Mouse (Mus musculus) olfactory bulb, adult 2 months (tissue): Measurements from ENCODE around the gene Ncoa3. TPM values are rescaled to one million over a fixed set of nuclear protein-coding genes. Genes with fewer than 3 reads are reported as not detected.
A peak's percentile ranks its signal among the peaks of the same experiment; 100 is the strongest.

Experiments used
- H3K27ac ChIP-seq: fragments of 200-500 bp; 2 replicates; pipeline ENCODE4 v1.5.1; 2012; ENCODE audit warnings: low read depth, low read length; ENCODE audit not compliant: insufficient read depth
- H3K4me1 ChIP-seq: fragments of 200-500 bp; 2 replicates; pipeline ENCODE4 v1.6.1; 2012; ENCODE audit warnings: low read length; ENCODE audit not compliant: control insufficient read depth, insufficient read depth
- H3K4me3 ChIP-seq: fragments of 200-500 bp; 2 replicates; pipeline ENCODE4 v1.5.1; 2012; ENCODE audit warnings: mild to moderate bottlenecking, low read depth, low read length, moderate library complexity; ENCODE audit not compliant: insufficient read depth
- CTCF ChIP-seq: fragments of 200-500 bp; IDR thresholded peaks from 2 replicates; pipeline ENCODE4 v1.5.1; 2012; ENCODE audit warnings: low read depth, mild to moderate bottlenecking, low read length, moderate library complexity; ENCODE audit not compliant: insufficient read depth
- POLR2A ChIP-seq: fragments of 200-500 bp; IDR thresholded peaks from 2 replicates; pipeline ENCODE4 v1.6.1; 2012; ENCODE audit warnings: mild to moderate bottlenecking, low read depth, low read length, moderate library complexity; ENCODE audit not compliant: insufficient read depth
- WGBS: fragments of 180-500 bp; shearing (Covaris S2); methylation state at CpG from one replicate; pipeline ENCODE4 v1.1.7; 2018; 5-methylcytosine and 5-hydroxymethylcytosine counted together
- polyA plus RNA-seq: library from polyadenylated mRNA; stranded (reverse); fragments of >200 nt; gene quantifications from 2 replicates; pipeline ENCODE4 v1.2.4, GENCODE M21; 2012; ENCODE audit warnings: low replicate concordance; ENCODE audit not compliant: missing spikeins, insufficient read depth, insufficient read length

The Ncoa3 gene
- polyA plus RNA-seq, 1 experiment, result not detected

- H3K4me3 ChIP-seq, result no peak overlapping the region
- no peak overlapping the region for H3K27ac ChIP-seq
- no peak for TF ChIP-seq POLR2A
- H3K4me1 ChIP-seq, result peaks cover 33% of the 10 kb centered on the region
- WGBS, result 93% methylated on average over 7 of the region's 7 CpGs
Observed at GRCm38 (mm10) chr2:166102893-166103292, 110.5 kb downstream of the Ncoa3 start.

- H3K4me1 ChIP-seq, result peaks cover 20% of the 10 kb centered on the region
- H3K27ac ChIP-seq, result no peak overlapping the region
- no peak for TF ChIP-seq CTCF
- TF ChIP-seq POLR2A, result no peak
- H3K4me3 ChIP-seq, result no peak overlapping the region
- 78% methylated on average over 9 of the region's 9 CpGs for WGBS
Observed at GRCm38 (mm10) chr2:166105911-166106310, 113.5 kb downstream of the Ncoa3 start.

- Histone ChIP-seq H3K27ac (no peak overlapping the region), H3K4me1 (peaks cover 14% of the 10 kb centered on the region), H3K4me3 (no peak overlapping the region)
- WGBS, result 72% methylated on average over 2 of the region's 2 CpGs
- TF ChIP-seq CTCF, result no peak
- no peak for TF ChIP-seq POLR2A
Observed at GRCm38 (mm10) chr2:166106631-166107030, 114.2 kb downstream of the Ncoa3 start.

- Histone ChIP-seq H3K27ac (no peak overlapping the region), H3K4me1 (peaks cover 6% of the 10 kb centered on the region), H3K4me3 (no peak overlapping the region)
- TF ChIP-seq CTCF (no peak), POLR2A (no peak)
- 72% methylated on average over 5 of the region's 5 CpGs for WGBS
Observed at GRCm38 (mm10) chr2:166107911-166108310, 115.5 kb downstream of the Ncoa3 start.

GRCm38 (mm10) chr2:166108326-166108725 is 115.9 kb downstream of the Ncoa3 start:
- WGBS, result 42% methylated on average over 4 of the region's 4 CpGs
- Histone ChIP-seq H3K4me3 (no peak overlapping the region), H3K27ac (no peak overlapping the region), H3K4me1 (peaks cover 3% of the 10 kb centered on the region; the same call in 1 of the 2 replicates)
- peak; percentile 63 for TF ChIP-seq CTCF
- TF ChIP-seq POLR2A, result no peak

- TF ChIP-seq POLR2A (no peak), CTCF (no peak)
- 83% methylated on average over 8 of the region's 8 CpGs for WGBS
- Histone ChIP-seq H3K27ac (no peak overlapping the region), H3K4me3 (no peak overlapping the region), H3K4me1 (peaks cover 4% of the 10 kb centered on the region; the same call in 1 of the 2 replicates)
Observed at GRCm38 (mm10) chr2:166110764-166111163, 118.3 kb downstream of the Ncoa3 start.

GRCm38 (mm10) chr2:166111238-166111637 is 118.8 kb downstream of the Ncoa3 start:
- 89% methylated on average over 2 of the region's 2 CpGs for WGBS
- H3K4me1 ChIP-seq, result peaks cover 7% of the 10 kb centered on the region; the same call in 1 of the 2 replicates
- TF ChIP-seq POLR2A (no peak), CTCF (no peak)
- H3K27ac ChIP-seq, result no peak overlapping the region
- H3K4me3 ChIP-seq, result no peak overlapping the region

- Histone ChIP-seq H3K27ac (no peak overlapping the region), H3K4me1 (peaks cover 7% of the 10 kb centered on the region; the same call in 1 of the 2 replicates), H3K4me3 (no peak overlapping the region)
- WGBS, result 80% methylated on average over 10 of the region's 10 CpGs
- no peak for TF ChIP-seq CTCF
- TF ChIP-seq POLR2A, result no peak
Observed at GRCm38 (mm10) chr2:166111831-166112250, 119.4 kb downstream of the Ncoa3 start.

GRCm38 (mm10) chr2:166112986-166113385 is 120.5 kb downstream of the Ncoa3 start:
- WGBS, result 93% methylated on average over 11 of the region's 11 CpGs
- Histone ChIP-seq H3K27ac (no peak overlapping the region), H3K4me1 (peaks cover 7% of the 10 kb centered on the region; the same call in 1 of the 2 replicates), H3K4me3 (no peak overlapping the region)
- TF ChIP-seq CTCF, result no peak

GRCm38 (mm10) chr2:166115571-166116277 is 123.3 kb downstream of the Ncoa3 start:
- peaks cover 7% of the 10 kb centered on the region; the same call in 1 of the 2 replicates for H3K4me1 ChIP-seq
- WGBS, result 84% methylated on average over 15 of the region's 15 CpGs
- H3K27ac ChIP-seq, result no peak overlapping the region
- no peak overlapping the region for H3K4me3 ChIP-seq
- TF ChIP-seq CTCF (no peak), POLR2A (no peak)
